Mouse (Mus musculus): Measurements from ENCODE around the gene Krt15.

Krt15 gene

GRCm38 (mm10) chr11:100124901-100125300 is 10.8 kb downstream of the Krt15 start:
- no peak for DNase-seq (ENCODE audit: low spot score)

- no peak for DNase-seq (ENCODE audit: low spot score)
Observed at GRCm38 (mm10) chr11:100121466-100121865, 14.3 kb downstream of the Krt15 start, which contains the start of gene Krt13. Krt13 (minus strand) TSS chr11:100121566.

GRCm38 (mm10) chr11:100120331-100120730 is 15.4 kb downstream of the Krt15 start:
- no peak for DNase-seq (ENCODE audit: low spot score)

GRCm38 (mm10) chr11:100113742-100114029 is 22.0 kb downstream of the Krt15 start:
- no peak for DNase-seq (ENCODE audit: low spot score)

GRCm38 (mm10) chr11:100112935-100113741 is 22.6 kb downstream of the Krt15 start:
- DNase-seq (ENCODE audit: low spot score), result no peak

GRCm38 (mm10) chr11:100105576-100106122 is 30.1 kb downstream of the Krt15 start, which contains the start of gene Krt36:
Krt36 (minus strand) TSS chr11:100105626.
- DNase-seq (ENCODE audit: low spot score), result no peak

- DNase-seq (ENCODE audit: low spot score), result no peak
Observed at GRCm38 (mm10) chr11:100102693-100103429, 32.9 kb downstream of the Krt15 start.

- DNase-seq (ENCODE audit: low spot score), result no peak
Observed at GRCm38 (mm10) chr11:100100391-100100790, 35.3 kb downstream of the Krt15 start.

GRCm38 (mm10) chr11:100097819-100098218 is 37.9 kb downstream of the Krt15 start:
- no peak for DNase-seq (ENCODE audit: low spot score)

- no peak for DNase-seq (ENCODE audit: low spot score)
Observed at GRCm38 (mm10) chr11:100096141-100096540, 39.6 kb downstream of the Krt15 start, which contains the start of gene Krt35. Krt35 (minus strand) TSS chr11:100096241.

GRCm38 (mm10) chr11:100088378-100089025 is 47.2 kb downstream of the Krt15 start:
- no peak for DNase-seq (ENCODE audit: low spot score)

- DNase-seq (ENCODE audit: low spot score), result no peak
Observed at GRCm38 (mm10) chr11:100087861-100088260, 47.9 kb downstream of the Krt15 start, which contains the start of gene Krt32. Krt32 (minus strand) TSS chr11:100088226.
